Mouse (Mus musculus) thymus, adult 2 months (tissue): ENCODE data around the gene Arl14.

Source experiments
- CTCF ChIP-seq: fragments of 200-500 bp; IDR thresholded peaks from 2 replicates; pipeline ENCODE4 v1.5.1; 2012; ENCODE audit warnings: mild to moderate bottlenecking, control low read depth, low read length, moderate library complexity, borderline replicate concordance; ENCODE audit not compliant: control insufficient read depth, poor library complexity, insufficient read depth; ENCODE audit errors: extremely low read depth
- POLR2A ChIP-seq: fragments of 200-500 bp; IDR thresholded peaks from 2 replicates; pipeline ENCODE4 v1.6.1; 2012; ENCODE audit warnings: mild to moderate bottlenecking, low read length, control low read depth, moderate library complexity; ENCODE audit not compliant: control insufficient read depth, poor library complexity, insufficient read depth; ENCODE audit errors: extremely low read depth

DNA sequence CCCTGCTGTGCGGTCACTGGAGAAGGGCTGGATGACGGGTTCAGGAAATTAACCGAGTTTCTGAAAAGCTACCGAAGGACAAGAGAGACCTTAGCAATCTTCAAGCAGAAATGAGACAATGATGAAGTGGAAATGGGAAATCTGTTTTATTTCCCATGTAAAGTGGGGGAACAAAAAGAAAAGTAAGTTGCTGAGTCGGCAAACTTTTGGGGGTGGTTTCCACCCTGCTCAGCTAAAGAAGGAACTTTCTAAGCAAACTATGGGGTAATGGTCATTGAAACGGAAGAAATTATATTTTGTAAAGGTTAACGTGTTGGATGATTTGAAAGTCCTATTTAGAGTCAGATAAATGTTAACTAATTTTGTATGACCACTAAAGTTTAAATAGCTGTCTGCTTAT lies 768 bp downstream of the Arl14 start:
- TF ChIP-seq CTCF (no peak), POLR2A (no peak)
